Mouse (Mus musculus) E14TG2a.4 (cell line): ENCODE data around the gene Tbx2.

Experiments
- CTCF ChIP-seq: conservative IDR thresholded peaks from 2 replicates; pipeline ENCODE4 v1.5.1; 2014; ENCODE audit warnings: low read length
- NANOG ChIP-seq: IDR thresholded peaks from 2 replicates; pipeline ENCODE4 v1.6.1; 2014; ENCODE audit warnings: borderline replicate concordance, low read length, mixed read lengths

DNA sequence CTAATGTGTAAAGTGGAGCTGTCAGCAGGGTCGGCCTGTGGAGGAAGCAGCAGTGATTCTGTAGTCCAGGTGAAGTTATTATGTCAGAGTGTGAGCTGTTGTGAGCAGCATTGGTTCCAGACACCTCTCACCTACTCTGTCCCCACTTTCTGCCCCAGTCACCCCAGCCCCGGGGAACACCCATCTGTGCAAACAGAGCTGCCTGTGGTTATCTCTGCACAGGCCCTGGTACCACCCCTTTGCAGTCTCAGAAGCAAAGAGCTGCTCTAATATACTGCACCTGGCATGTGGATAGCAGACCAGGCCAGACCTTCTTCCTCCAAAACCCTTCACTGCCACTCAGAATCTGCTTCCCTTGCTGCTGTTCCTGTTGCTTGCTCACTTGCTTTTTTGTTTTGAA is 42.1 kb upstream of the Tbx2 start:
- no peak for TF ChIP-seq CTCF
- TF ChIP-seq NANOG: no peak
